Mouse (Mus musculus): Measurements from ENCODE around the gene Irs2. TPM values are rescaled to one million over a fixed set of nuclear protein-coding genes. Genes with fewer than 3 reads are reported as not detected.

Irs2 gene
- polyA plus RNA-seq, 1 experiment from 2014 or later: 2.3 TPM

DNA sequence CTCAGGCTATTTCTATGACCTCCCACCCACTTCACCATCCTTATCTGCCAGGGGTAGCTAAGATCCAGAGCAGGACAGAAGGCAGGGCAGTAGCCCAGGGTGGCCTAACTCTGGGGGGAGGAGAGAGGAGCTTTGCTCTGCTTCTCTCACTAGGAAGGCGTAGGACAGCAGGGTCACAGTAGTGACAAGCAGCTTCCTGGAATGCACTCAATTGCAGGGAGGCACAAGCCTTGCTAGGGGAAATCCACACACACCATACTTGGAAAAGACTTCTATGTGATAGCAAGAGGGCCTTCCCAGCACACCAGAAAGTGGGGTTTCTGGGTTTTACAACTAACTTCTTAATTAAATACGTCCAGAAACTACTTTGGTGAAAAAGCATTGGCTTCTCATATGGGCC lies 12.5 kb downstream of the Irs2 start:
- Histone ChIP-seq H3K4me3 (ENCODE audit: low read length) (no peak overlapping the region), H3K4me2 (ENCODE audit: low read depth, low read length) (no peak overlapping the region), H3K27me3 (ENCODE audit: control insufficient read depth, insufficient read depth, low read length) (no peaks in the 10 kb centered on the region), H3K4me1 (ENCODE audit: control insufficient read depth, insufficient read depth, low read length) (peaks cover 57% of the 10 kb centered on the region), H3K36me3 (ENCODE audit: control insufficient read depth, insufficient read depth) (peaks cover 13% of the 10 kb centered on the region), H3K27ac (ENCODE audit: low read length) (peak overlapping the region; percentile 26), H3K9me3 (replicated peaks; ENCODE audit: control insufficient read depth, low read length) (no peaks in the 10 kb centered on the region), H3K9ac (ENCODE audit: low read length) (peak overlapping the region; percentile 45; the same call in 1 of the 2 replicates)
- WGBS: 42% methylated on average over 2 of the region's 2 CpGs
- peak; percentile 69 for ATAC-seq (replicated peaks; ENCODE audit: extremely low read depth, insufficient read depth, low FRiP score)

DNA sequence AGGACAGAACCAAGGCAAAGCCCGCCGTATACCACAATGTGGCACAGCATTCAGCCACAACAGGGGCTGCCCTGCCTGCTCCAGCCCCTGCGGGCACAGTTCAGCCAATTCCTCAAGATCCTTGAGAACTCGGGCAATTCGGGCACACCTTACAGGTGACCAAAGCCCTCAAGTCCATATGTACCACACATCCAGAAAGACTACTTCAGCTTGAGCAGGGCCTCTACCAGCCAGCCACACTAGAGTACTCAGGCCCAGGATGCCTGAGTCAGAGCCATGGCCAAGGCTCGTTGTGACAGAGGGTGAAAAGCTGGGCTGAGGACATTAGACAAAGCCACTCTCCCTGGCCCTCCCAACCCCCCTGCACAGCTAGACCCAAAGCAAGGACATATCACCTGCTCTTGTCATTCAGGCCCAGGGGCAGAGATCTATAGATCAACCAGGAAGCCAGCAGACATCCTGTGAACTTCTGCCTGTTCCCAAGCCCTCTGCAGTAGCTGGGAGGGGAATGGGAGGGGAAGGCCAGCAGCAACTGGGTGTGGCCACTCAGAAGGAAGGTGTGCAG lies 13.8 kb downstream of the Irs2 start:
- ATAC-seq (replicated peaks; ENCODE audit: extremely low read depth, insufficient read depth, low FRiP score): no peak
- no peaks in the 10 kb centered on the region for H3K9me3 ChIP-seq (replicated peaks; ENCODE audit: control insufficient read depth, low read length)
- WGBS: 80% methylated on average over 6 of the region's 6 CpGs
- no peak overlapping the region for H3K4me2 ChIP-seq (ENCODE audit: low read depth, low read length)
- H3K36me3 ChIP-seq (ENCODE audit: control insufficient read depth, insufficient read depth): peaks cover 13% of the 10 kb centered on the region
- H3K27me3 ChIP-seq (ENCODE audit: control insufficient read depth, insufficient read depth, low read length): no peaks in the 10 kb centered on the region
- no peak overlapping the region; the same call in 1 of the 2 replicates for H3K9ac ChIP-seq (ENCODE audit: low read length)
- no peak overlapping the region for H3K4me3 ChIP-seq (ENCODE audit: low read length)
- H3K27ac ChIP-seq (ENCODE audit: low read length): no peak overlapping the region
- peaks cover 52% of the 10 kb centered on the region for H3K4me1 ChIP-seq (ENCODE audit: control insufficient read depth, insufficient read depth, low read length)

- no peaks in the 10 kb centered on the region for H3K27me3 ChIP-seq (ENCODE audit: control insufficient read depth, insufficient read depth, low read length)
- no peak overlapping the region for H3K4me3 ChIP-seq (ENCODE audit: low read length)
- peaks cover 13% of the 10 kb centered on the region for H3K36me3 ChIP-seq (ENCODE audit: control insufficient read depth, insufficient read depth)
- no peak for ATAC-seq (replicated peaks; ENCODE audit: extremely low read depth, insufficient read depth, low FRiP score)
- no peak overlapping the region for H3K27ac ChIP-seq (ENCODE audit: low read length)
- H3K9me3 ChIP-seq (replicated peaks; ENCODE audit: control insufficient read depth, low read length): no peaks in the 10 kb centered on the region
- H3K4me2 ChIP-seq (ENCODE audit: low read depth, low read length): no peak overlapping the region
- 91% methylated on average over 10 of the region's 10 CpGs for WGBS
- H3K4me1 ChIP-seq (ENCODE audit: control insufficient read depth, insufficient read depth, low read length): peaks cover 52% of the 10 kb centered on the region
- no peak overlapping the region for H3K9ac ChIP-seq (ENCODE audit: low read length)
These were observed 14.6 kb downstream of the Irs2 start for GRCm38 (mm10) chr8:10993582-10994216.

- Histone ChIP-seq H3K4me3 (ENCODE audit: low read length) (no peak overlapping the region), H3K9ac (ENCODE audit: low read length) (no peak overlapping the region; the same call in 1 of the 2 replicates), H3K27me3 (ENCODE audit: control insufficient read depth, insufficient read depth, low read length) (no peaks in the 10 kb centered on the region), H3K4me1 (ENCODE audit: control insufficient read depth, insufficient read depth, low read length) (peaks cover 54% of the 10 kb centered on the region), H3K4me2 (ENCODE audit: low read depth, low read length) (no peak overlapping the region), H3K9me3 (replicated peaks; ENCODE audit: control insufficient read depth, low read length) (no peaks in the 10 kb centered on the region), H3K27ac (ENCODE audit: low read length) (peak overlapping the region; percentile 14; the same call in 1 of the 2 replicates), H3K36me3 (ENCODE audit: control insufficient read depth, insufficient read depth) (peaks cover 7% of the 10 kb centered on the region; the same call in 1 of the 2 replicates)
- 75% methylated on average over 8 of the region's 8 CpGs for WGBS
- no peak for ATAC-seq (replicated peaks; ENCODE audit: extremely low read depth, insufficient read depth, low FRiP score)
These were observed 16.2 kb downstream of the Irs2 start for GRCm38 (mm10) chr8:10992081-10992480.

DNA sequence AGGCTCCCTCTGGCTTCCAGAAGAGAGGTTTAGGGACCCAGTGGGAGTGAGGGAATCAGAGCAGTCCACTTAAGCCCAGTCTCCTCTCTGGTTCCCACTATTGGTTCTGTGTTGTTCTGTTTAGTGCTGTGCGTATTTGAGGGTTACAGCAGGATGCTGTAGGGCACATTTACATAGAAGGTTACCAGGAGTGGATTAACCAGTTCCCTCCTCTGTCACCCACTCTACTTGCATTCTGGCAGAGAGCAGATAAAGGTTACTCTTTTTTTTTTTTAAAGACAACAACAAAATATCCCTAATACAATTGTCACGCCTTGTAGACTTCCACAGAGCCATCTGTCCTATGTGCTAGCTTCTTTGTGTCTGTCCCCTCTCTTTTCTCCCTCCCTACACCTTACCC lies 16.9 kb downstream of the Irs2 start:
- peak overlapping the region; percentile 16; the same call in 1 of the 2 replicates for H3K27ac ChIP-seq (ENCODE audit: low read length)
- H3K4me3 ChIP-seq (ENCODE audit: low read length): no peak overlapping the region
- 83% methylated on average over 2 of the region's 2 CpGs for WGBS
- no peak overlapping the region for H3K4me2 ChIP-seq (ENCODE audit: low read depth, low read length)
- ATAC-seq (replicated peaks; ENCODE audit: extremely low read depth, insufficient read depth, low FRiP score): no peak
- H3K27me3 ChIP-seq (ENCODE audit: control insufficient read depth, insufficient read depth, low read length): no peaks in the 10 kb centered on the region
- peaks cover 14% of the 10 kb centered on the region for H3K36me3 ChIP-seq (ENCODE audit: control insufficient read depth, insufficient read depth)
- H3K4me1 ChIP-seq (ENCODE audit: control insufficient read depth, insufficient read depth, low read length): peaks cover 46% of the 10 kb centered on the region
- no peaks in the 10 kb centered on the region for H3K9me3 ChIP-seq (replicated peaks; ENCODE audit: control insufficient read depth, low read length)
- H3K9ac ChIP-seq (ENCODE audit: low read length): no peak overlapping the region

- peak overlapping the region; percentile 11; the same call in 1 of the 2 replicates for H3K4me2 ChIP-seq (ENCODE audit: low read depth, low read length)
- no peak overlapping the region for H3K4me3 ChIP-seq (ENCODE audit: low read length)
- no peak overlapping the region for H3K9ac ChIP-seq (ENCODE audit: low read length)
- H3K27me3 ChIP-seq (ENCODE audit: control insufficient read depth, insufficient read depth, low read length): no peaks in the 10 kb centered on the region
- peak overlapping the region; percentile 16; the same call in 1 of the 2 replicates for H3K27ac ChIP-seq (ENCODE audit: low read length)
- H3K4me1 ChIP-seq (ENCODE audit: control insufficient read depth, insufficient read depth, low read length): peaks cover 38% of the 10 kb centered on the region
- no peak for ATAC-seq (replicated peaks; ENCODE audit: extremely low read depth, insufficient read depth, low FRiP score)
- H3K9me3 ChIP-seq (replicated peaks; ENCODE audit: control insufficient read depth, low read length): no peaks in the 10 kb centered on the region
- WGBS: 45% methylated on average over 10 of the region's 10 CpGs
- H3K36me3 ChIP-seq (ENCODE audit: control insufficient read depth, insufficient read depth): peaks cover 21% of the 10 kb centered on the region
These were observed 17.7 kb downstream of the Irs2 start for GRCm38 (mm10) chr8:10990421-10991110.

DNA sequence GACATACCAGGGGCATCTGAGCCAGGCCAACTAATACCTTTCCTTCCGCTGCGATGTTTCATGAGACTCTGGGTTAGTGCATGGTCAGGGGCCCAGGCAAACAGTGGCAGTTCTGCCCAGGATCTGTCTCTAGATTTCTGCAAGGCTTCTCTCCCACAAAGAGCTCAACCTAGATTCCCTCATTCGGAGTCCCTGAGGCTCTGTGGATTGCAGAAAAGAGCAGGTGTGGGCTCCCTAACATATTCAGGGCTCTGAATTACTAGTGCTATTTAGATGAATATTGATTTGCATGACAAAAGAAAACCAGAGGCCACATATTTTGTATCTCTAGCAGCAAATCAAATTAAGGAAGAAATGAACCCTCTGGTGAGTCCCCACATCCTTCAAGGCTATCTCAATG lies 18.3 kb downstream of the Irs2 start:
- no peak overlapping the region for H3K4me2 ChIP-seq (ENCODE audit: low read depth, low read length)
- H3K27ac ChIP-seq (ENCODE audit: low read length): no peak overlapping the region
- no peaks in the 10 kb centered on the region for H3K9me3 ChIP-seq (replicated peaks; ENCODE audit: control insufficient read depth, low read length)
- H3K36me3 ChIP-seq (ENCODE audit: control insufficient read depth, insufficient read depth): peaks cover 22% of the 10 kb centered on the region
- H3K4me1 ChIP-seq (ENCODE audit: control insufficient read depth, insufficient read depth, low read length): peaks cover 32% of the 10 kb centered on the region
- ATAC-seq (replicated peaks; ENCODE audit: extremely low read depth, insufficient read depth, low FRiP score): no peak
- H3K9ac ChIP-seq (ENCODE audit: low read length): no peak overlapping the region
- WGBS: 82% methylated on average over 3 of the region's 3 CpGs
- no peaks in the 10 kb centered on the region for H3K27me3 ChIP-seq (ENCODE audit: control insufficient read depth, insufficient read depth, low read length)
- no peak overlapping the region for H3K4me3 ChIP-seq (ENCODE audit: low read length)

DNA sequence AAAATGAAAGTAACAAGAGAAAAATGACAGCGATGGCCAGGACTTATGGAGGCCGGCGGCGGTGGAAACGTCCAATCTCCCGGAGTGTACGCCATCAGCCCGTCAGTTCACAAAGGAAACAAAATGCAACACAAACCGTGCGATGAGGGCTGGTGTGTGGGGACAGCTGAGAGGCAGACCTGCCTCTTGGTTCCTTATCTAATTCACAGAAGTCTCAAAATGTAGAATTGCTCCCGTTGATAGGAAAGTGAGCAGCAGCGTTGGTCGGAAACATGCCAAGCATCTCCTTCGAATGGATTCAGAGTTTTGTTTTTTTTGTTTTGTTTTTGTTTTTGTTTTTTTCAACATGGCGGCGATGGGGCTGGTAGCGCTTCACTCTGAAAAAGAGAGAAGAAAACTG lies 21.6 kb downstream of the Irs2 start:
- 95% methylated on average over 17 of the region's 17 CpGs for WGBS
- H3K4me1 ChIP-seq (ENCODE audit: control insufficient read depth, insufficient read depth, low read length): peaks cover 17% of the 10 kb centered on the region
- ATAC-seq (replicated peaks; ENCODE audit: extremely low read depth, insufficient read depth, low FRiP score): no peak

DNA sequence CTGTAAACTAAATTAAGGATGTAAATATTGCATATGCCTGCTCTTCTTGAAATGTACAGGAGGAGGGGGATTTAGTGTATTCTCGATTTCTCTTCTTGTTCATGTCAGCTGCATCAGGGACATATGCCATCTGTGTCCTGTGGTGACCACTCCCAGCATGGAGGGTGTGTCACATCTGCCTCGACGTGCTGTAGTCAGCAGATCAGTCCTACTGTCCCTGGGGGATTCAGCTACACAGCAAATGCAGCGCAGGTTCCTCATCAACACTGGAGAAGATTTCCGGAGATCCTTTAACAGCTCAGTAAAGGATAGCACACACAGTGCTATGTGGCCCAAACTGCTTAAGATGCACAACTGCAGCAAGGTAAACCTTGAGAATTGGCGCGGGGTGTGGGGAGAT lies 23.2 kb downstream of the Irs2 start:
- Histone ChIP-seq H3K4me1 (ENCODE audit: control insufficient read depth, insufficient read depth, low read length) (peaks cover 8% of the 10 kb centered on the region), H3K4me2 (ENCODE audit: low read depth, low read length) (no peak overlapping the region), H3K27me3 (ENCODE audit: control insufficient read depth, insufficient read depth, low read length) (no peaks in the 10 kb centered on the region), H3K27ac (ENCODE audit: low read length) (no peak overlapping the region), H3K4me3 (ENCODE audit: low read length) (no peak overlapping the region), H3K36me3 (ENCODE audit: control insufficient read depth, insufficient read depth) (peaks cover 15% of the 10 kb centered on the region), H3K9ac (ENCODE audit: low read length) (no peak overlapping the region), H3K9me3 (replicated peaks; ENCODE audit: control insufficient read depth, low read length) (no peaks in the 10 kb centered on the region)
- ATAC-seq (replicated peaks; ENCODE audit: extremely low read depth, insufficient read depth, low FRiP score): no peak
- 79% methylated on average over 7 of the region's 7 CpGs for WGBS

More for the DNA sequence above, 21.6 kb downstream of the Irs2 start:
- Histone ChIP-seq H3K27me3 (ENCODE audit: control insufficient read depth, insufficient read depth, low read length) (no peaks in the 10 kb centered on the region), H3K9ac (ENCODE audit: low read length) (no peak overlapping the region), H3K36me3 (ENCODE audit: control insufficient read depth, insufficient read depth) (peaks cover 15% of the 10 kb centered on the region), H3K27ac (ENCODE audit: low read length) (no peak overlapping the region), H3K4me3 (ENCODE audit: low read length) (no peak overlapping the region), H3K9me3 (replicated peaks; ENCODE audit: control insufficient read depth, low read length) (no peaks in the 10 kb centered on the region), H3K4me2 (ENCODE audit: low read depth, low read length) (no peak overlapping the region)

All from heart, embryonic 16.5 days (tissue).